Mouse (Mus musculus) effector memory CD4-positive, alpha-beta T cell, adult 5 months (primary cell): Measurements from ENCODE around the gene Chchd2. TPM values are rescaled to one million over a fixed set of nuclear protein-coding genes. Genes with fewer than 3 reads are reported as not detected.

Experiments
- polyA plus RNA-seq: library from polyadenylated mRNA; unstranded; fragments of 100-300 nt; shearing (Covaris generic); gene quantifications from one replicate; pipeline ENCODE4 v1.2.1, GENCODE M21; 2017

The Chchd2 gene
- 409 TPM for polyA plus RNA-seq

GRCm38 (mm10) chr5:129886911-129887636, at the start of gene Chchd2:
Gene Chchd2, minus strand, starts transcription at chr5:129887470.

DNA sequence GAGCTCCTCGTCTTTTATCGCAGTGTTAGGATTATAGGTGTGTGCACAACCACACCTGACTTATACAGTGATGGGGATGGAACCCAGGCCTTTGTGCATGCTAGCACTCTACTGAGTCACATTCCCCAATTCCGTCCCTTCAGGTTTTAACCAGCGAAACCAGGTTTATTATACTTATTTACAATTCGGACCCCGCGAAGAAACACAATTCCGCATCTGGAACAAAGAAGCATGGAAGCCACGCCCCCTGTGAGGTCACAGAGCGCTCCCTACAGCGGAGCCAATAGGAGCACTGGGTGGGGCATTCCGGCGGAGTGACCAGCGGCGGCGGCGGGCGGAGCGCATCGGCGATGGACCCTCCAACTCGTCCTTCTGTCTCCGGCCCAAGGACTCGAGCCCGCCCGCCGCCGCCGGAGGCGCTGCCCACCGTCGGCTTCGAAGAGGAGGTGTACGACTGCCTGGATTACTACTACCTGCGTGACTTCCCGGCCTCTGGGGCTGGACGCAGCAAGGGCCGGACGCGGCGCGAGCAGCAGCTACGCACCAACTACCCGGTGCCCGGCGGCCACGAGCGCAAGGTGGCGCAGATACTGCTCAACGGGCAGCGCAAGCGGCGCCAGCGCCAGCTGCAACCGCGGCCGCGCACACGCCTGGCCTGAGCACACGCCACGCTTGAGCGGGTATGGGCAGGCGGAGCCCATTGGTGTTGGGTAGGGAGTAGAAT, 21.1 kb upstream of the Chchd2 start, which contains the start of gene Nupr1l:
Nupr1l (plus strand) TSS at position 299 of the 724 bp plus-strand sequence.

DNA sequence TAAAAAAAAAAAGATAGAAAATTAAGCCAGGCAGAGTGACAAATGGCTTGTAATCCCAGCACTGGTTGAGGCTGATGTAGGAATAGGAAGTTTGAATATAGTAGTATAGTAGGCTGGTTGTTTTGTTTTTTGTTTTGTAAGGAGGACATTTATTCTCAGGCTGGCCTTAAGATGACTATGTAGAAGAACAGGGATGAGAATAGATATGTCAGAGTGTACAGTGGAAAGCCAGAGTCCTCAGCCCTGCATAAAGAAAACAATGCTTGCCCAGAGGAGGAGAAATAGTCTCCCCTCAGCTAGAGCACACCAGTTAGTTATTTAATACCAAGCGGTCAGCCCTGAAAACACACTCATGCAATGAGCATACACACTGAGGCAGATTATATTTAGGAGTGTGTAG, 11.2 kb upstream of the Chchd2 start, which contains the start of gene Phkg1:
Phkg1 (minus strand) TSS at position 101 of the 400 bp plus-strand sequence.

GRCm38 (mm10) chr5:129895198-129896088, 8.2 kb upstream of the Chchd2 start, which contains the start of gene Zbed5:
Gene Zbed5, plus strand, starts transcription at chr5:129895723.

DNA sequence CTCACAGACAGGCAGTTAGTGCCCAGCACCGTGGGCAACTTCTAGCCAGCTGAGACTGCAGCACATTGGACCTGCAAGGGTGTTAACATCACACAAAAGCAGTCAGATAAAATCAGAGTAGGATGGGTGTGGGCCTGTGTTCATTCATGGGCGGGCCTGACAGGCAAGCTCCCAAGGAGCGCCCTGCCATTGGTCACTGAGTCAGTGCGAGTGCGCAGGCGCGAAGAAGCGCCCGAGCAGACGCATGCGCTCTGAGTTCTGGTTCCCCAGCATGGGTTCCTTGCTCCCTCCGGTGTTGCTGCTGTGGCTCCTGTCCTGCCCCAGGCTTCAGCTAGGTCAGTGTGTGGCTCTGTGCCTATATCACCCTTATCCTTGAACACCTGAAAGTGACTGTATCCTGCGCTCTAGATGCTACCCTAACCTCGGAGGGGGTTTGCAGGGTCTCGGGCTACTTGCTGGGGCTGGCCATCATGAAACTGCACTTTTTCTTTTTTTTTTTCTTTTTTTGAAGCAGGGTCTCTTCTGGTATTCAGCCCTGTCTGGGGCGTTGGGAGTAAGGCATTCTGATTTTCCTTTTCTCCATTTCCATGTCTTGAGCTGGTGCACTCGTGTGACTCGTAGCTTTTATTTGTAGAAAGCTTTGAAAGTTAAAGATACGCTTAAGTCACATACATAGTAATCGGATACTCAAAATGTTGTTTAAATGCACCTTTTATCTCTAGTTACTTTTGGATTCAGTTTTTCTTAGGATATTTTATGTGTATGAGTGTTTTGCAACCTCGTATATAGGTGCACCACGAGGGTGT, 40.3 kb downstream of the Chchd2 start, which contains the start of gene Sumf2:
Sumf2 (plus strand) TSS at position 235 of the 806 bp plus-strand sequence.

Other genes starting within 250 kb of the Chchd2 start
- 1.2 TPM for gene Zfp11, start 217.4 kb downstream of the Chchd2 start, polyA plus RNA-seq
- not detected for gene Sept14, start 179.0 kb downstream of the Chchd2 start, polyA plus RNA-seq
- gene Mrps17, start 172.0 kb downstream of the Chchd2 start, polyA plus RNA-seq: 58.1 TPM
- gene Nipsnap2, start 162.4 kb downstream of the Chchd2 start, polyA plus RNA-seq: 17.4 TPM
- 19.8 TPM for gene Psph, start 100.0 kb downstream of the Chchd2 start, polyA plus RNA-seq
- gene Sumf2, start 40.5 kb downstream of the Chchd2 start, polyA plus RNA-seq: 12.6 TPM
- gene Zbed5, start 8.3 kb upstream of the Chchd2 start, polyA plus RNA-seq: 0.80 TPM
- 0.31 TPM for gene Phkg1, start 11.1 kb upstream of the Chchd2 start, polyA plus RNA-seq
- not detected for gene Nupr1l, start 21.1 kb upstream of the Chchd2 start, polyA plus RNA-seq
- gene Vkorc1l1, start 54.5 kb upstream of the Chchd2 start, polyA plus RNA-seq: 12.7 TPM
- gene Gusb, start 115.6 kb upstream of the Chchd2 start, polyA plus RNA-seq: 18.1 TPM
- 45.4 TPM for gene Asl, start 141.8 kb upstream of the Chchd2 start, polyA plus RNA-seq
- 17.8 TPM for gene Crcp, start 141.8 kb upstream of the Chchd2 start, polyA plus RNA-seq
- 6.7 TPM for gene Tpst1, start 185.9 kb upstream of the Chchd2 start, polyA plus RNA-seq